Mouse (Mus musculus) heart, postnatal 0 days (tissue): ENCODE results near the gene Traf7.

Experiments
- CTCF ChIP-seq: IDR thresholded peaks from 2 replicates; pipeline ENCODE4 v1.5.1; 2016; ENCODE audit warnings: antibody characterized with exemption, control low read depth, low read depth
- EP300 ChIP-seq: IDR thresholded peaks from 2 replicates; pipeline ENCODE4 v1.6.1; 2016; ENCODE audit warnings: antibody characterized with exemption, low read depth

- TF ChIP-seq EP300 (no peak), CTCF (no peak)
Measured at GRCm38 (mm10) chr17:24477985-24478600, 49.6 kb downstream of the Traf7 start.
